Mouse (Mus musculus): ENCODE results near the gene Bcl9.

DNA sequence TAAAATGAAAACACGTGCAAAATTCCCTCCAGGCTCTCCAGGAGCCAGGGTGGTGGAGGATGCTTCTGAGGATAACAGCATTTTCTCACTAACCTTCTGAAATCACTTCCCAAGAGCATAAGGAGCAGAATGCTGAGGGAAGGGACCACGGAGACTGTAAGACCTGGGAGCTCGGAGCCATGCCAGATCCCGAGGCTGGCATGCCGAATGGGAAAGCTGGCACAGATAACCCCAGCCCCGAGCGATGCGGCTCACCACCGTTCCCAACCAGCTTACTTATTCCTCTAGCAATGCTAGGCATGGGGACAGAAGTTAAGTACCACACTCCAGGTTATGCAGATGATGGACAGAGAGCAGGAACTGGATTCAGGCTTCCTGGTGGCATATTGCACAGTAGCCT, 13.7 kb downstream of the Bcl9 start:
- TF ChIP-seq POLR2A (IDR thresholded peaks at IDR 0.05; ENCODE audit: borderline replicate concordance, control insufficient read depth, low read depth, low read length) (no peak), CTCF (IDR thresholded peaks at IDR 0.05; ENCODE audit: control insufficient read depth, insufficient read depth, low read length) (no peak)

Data from bone marrow, adult 2 months (tissue).